Mouse (Mus musculus): ENCODE measurements around the gene Ppp1r21.

Gene Ppp1r21

DNA sequence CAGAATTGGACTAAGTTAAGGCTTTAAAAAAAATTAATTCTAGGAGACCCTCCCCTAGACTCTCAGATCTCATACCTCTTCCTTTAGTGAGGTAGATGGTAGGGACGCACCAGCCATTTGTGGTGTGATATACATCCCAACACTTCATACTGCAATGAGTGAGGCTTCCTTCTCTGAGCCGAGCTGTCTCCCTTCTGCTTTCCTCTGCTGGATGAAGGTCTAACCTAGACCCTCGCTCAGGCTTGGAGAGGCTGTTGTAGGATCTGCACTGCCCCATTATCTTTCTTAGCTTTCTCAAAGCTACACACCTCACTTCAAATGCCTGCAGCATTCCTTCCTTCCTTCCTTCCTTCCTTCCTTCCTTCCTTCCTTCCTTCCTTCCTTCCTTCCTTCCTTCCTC is 83.8 kb downstream of the Ppp1r21 start:
- no peak for DNase-seq (ENCODE audit: low spot score in 2 of 2)

DNA sequence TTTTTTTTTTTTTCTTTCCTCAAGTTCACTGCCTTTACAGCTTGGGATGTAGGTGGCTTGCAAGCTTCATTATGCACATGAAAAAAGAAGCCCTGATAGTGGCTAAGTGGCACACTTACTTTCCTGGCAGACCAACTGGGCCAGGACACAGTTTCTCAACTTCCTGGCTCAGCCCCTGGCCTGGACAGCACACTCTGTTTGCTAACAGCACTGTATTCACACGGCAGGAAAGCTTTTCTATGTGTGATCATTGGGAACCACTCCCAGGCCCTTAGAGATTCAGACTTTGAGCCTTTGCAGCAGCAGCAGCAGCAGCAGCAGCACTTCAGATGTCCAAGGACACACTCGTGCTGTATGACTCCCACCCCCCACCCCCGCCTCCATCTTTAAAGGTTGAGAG is 84.3 kb downstream of the Ppp1r21 start:
- DNase-seq (ENCODE audit: low spot score in 2 of 2): no peak

DNA sequence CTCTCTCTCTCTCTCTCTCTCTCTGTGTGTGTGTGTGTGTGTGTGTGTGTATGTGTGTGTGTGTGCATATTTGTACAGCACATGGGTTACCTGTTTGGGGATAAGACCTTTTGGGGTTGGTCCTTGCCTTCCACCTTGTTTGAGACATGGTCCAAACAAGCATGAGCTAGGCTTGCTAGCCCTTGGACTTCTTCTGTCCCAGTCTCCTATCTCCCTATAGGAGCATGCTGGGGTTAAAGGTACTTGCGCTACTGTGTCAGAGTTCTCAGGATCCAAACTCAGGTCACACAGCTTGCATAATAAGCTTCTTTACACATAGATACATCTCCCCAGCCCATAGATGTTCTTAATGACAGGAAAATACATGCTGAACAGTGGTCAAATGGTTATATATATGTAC is 84.8 kb downstream of the Ppp1r21 start:
- no peak for DNase-seq (ENCODE audit: low spot score in 2 of 2)

DNA sequence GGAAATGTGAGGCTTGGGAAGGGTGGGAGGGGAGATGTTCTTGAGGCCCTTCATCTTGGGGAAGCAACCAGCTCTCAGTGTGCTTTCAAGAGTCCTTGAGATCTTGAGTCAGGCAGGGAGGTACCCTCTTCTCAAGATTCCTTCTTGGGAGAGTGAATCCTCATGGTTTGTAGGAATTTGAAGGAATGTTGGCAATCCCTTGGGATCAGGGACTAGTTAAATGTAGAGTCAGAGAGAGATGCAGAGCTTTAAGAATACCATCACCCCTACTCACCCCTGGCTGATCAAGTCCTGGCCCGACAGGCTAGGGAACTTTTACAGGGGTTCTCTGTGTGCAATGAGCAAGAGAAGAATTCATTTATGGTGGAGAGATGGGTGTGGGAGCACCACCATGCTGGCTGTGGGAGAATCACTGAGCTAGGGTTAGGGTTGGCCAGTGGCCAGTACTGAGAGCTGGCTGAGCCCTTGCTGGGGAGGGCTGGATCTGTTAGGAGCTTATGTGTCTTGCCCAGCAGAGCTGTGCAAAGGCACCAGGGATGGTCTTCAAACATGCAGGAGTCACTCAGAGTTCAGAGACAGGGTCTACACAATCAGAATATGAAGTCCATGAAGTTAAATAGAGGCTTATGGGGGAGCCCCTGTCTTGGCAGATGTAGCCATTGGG is 85.7 kb downstream of the Ppp1r21 start:
- DNase-seq (ENCODE audit: low spot score in 2 of 2): no peak

DNA sequence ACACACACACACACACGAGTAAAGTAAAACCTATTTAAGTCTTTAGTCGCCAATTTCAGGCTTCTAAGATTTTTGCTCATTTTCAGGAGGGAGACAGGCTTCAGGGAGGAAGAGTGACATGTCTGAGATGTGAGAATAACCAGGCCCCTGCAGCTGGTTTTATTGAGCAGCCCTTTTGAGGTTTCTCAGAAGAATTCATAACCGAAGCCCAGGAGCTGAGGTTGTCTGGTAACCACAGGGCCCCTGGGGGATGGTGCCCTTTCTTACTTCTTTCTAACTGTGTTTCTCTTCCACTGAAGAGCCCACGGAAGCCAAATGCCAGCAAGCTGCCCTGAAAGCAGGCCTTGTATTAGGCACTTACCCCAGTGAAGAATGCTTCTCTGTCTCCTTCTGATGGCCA is 91.0 kb downstream of the Ppp1r21 start:
- peak in 1 of 2 experiments; percentile 25 for DNase-seq (ENCODE audit: low spot score in 2 of 2)

DNA sequence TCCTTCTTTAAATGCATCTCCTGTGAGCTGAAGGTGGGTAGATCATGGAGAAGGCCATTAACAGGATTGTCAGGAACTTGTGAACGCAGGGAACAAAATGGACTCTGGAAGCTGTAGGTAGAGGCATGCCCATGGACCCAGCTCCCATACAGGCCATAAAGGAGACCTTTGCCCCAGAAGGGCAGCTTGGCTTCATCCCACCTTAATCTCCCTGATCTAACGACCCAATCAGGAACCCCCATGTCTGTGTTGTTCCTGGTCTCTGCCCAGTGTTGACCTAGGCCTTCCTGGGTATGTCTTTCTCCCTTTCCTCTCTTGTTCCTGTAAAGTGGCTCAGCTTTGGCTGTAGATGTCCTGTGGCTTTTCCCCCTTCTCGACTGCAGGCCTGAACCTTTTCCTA is 91.5 kb downstream of the Ppp1r21 start:
- DNase-seq (ENCODE audit: low spot score in 2 of 2): no peak

DNA sequence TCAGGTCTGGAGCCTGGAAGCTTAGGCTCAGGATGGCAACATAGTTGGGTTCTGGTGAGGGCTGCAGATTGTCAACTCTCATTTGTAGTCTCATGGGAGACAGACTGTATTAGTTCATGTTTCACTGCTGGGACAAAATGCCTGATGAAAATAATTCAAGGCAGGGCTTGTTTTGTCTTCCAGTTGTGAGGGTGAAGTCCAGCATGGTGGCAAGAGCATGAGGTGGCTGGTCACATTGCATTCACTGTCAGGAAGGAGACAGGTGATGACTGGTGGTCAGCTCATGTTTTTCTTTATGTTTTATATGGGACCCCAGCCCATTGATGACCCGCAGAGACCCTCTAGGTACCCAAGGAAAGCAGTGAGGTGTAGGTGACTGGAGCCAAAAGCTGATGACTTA is 92.8 kb downstream of the Ppp1r21 start:
- no peak for DNase-seq (ENCODE audit: low spot score in 2 of 2)

DNA sequence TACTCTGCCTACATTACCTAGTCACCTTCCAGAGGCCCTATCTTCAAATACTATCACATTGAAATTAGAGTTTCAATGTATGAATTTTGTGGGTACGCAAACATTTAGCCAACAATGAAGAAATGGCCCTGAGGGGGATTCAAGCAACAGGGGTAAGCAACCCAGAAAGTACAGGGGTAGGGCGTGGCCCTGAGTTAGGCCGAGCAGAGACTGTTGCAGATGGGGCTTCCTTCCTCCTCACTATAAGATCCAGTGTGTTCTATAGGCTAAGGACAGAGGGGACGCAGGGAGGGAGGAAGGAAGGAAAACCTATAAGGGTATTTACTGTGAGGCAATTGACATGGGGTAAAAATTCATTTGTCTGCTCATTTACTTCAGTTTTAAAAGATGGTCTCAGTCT is 94.5 kb downstream of the Ppp1r21 start:
- no peak for DNase-seq (ENCODE audit: low spot score in 2 of 2)

DNA sequence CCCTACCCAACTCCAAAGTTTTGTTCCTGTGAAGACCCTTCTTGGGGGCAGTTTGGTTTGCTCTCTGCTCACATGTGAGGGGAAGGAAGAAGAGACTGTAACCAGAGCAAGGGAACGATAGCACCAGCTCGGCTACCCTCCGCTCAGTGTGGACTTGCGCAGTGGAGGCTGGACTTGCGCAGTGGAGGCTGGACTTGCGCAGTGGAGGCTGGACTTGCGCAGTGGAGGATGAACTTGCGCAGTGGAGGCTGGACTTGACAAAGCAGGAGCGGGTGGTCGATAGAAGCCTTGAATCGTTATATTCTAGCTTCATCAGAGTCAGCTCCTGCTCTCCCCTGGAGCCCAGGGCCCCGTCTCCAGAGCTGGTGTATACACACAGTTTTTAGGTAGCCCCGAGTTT is 95.4 kb downstream of the Ppp1r21 start:
- DNase-seq (ENCODE audit: low spot score in 2 of 2): no peak

DNA sequence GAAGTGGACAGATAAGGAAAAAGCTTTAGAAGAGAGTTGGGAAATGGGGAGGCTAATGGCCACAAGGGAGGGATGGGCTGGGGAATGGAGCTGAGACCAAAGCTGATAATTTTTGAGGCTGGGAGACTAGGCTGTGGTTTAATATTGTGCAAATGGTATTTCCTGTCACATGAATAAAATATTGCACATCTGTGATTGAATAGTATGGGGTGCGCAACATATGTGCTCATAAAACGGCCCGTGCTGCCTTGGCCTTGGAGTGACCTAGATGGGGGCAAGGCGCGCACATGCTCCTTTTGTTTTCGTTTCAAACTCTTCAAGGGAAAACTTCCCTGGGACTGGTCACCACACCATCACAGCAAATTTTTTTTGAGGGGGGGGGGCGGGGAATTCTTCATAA is 96.0 kb downstream of the Ppp1r21 start:
- DNase-seq (ENCODE audit: low spot score in 2 of 2): no peak

DNA sequence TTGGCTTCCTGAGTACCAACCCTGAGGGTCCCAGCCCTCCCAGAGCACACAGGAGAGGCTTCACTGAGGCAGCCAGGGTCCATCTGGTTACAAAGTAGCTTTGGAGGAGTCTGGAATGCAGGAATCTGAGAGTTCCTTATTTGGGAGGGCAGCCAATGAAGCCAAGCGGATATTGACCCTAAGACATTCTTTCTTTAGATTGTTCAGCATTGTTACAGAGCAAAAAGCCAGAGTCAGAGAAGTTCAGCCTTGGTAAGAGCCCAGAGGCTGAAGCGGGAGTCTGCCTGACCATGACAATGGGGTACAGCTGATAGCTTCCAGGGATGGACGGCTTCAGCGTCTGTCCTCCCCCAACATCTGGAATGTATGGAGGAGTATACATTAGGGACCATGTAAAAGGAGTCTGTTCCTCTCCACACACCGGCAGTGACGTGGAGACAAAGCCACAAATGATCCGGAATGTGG is 96.5 kb downstream of the Ppp1r21 start:
- no peak for DNase-seq (ENCODE audit: low spot score in 2 of 2)

DNA sequence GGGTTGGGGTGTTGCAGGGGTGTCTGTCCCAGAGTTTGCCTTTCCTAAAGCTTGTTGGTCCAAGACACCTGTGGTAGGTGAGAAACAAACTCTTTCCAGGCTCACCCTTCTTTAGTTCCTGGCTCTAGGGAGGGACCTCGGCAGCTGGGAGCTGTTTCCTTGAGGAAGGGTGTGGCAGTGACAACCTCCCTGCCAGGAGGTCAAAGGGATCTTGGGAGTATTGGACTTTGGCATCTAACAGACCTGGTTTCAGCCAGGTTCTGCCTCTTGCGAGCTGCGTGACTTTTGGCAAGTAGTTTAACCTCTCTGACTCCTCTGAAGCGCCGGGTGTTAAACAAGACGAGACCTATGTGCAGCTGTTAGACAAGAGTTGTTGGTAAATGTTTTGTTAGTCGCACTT is 97.2 kb downstream of the Ppp1r21 start:
- no peak for DNase-seq (ENCODE audit: low spot score in 2 of 2)

DNA sequence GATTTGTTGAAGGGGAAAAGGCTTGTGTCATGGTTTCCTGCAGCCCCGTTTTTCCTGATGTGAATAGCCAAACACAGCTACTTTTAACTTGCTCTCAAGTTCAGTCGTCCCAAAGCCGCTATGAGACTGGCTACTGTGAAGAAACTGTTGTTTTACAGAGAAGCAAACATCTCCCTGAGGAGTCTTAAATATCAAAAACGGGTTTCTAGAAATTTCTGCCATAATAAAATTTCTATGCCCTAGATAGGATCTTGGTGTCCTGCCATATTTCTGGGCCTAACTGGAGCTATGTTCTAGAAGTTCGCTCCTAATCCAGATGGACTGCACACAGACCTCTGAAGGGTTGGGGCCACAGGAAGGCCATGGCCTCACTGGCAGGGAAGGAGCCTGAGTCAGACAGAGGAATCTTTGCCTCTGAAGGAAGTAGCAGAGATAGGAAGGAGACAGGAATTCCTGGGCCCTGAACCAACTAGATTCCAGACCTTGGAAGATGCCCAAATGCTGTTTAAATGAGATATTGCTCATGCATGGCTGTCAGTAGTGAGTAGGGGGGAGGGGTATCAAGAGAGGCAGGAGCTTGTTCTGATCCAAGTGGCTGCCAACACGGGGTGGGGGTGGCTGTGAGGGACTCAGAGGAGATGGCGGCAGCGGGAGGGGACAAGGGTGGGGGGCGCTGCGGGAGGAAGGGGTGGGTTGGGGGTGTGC is 98.9 kb downstream of the Ppp1r21 start:
- no peak for DNase-seq (ENCODE audit: low spot score in 2 of 2)

DNA sequence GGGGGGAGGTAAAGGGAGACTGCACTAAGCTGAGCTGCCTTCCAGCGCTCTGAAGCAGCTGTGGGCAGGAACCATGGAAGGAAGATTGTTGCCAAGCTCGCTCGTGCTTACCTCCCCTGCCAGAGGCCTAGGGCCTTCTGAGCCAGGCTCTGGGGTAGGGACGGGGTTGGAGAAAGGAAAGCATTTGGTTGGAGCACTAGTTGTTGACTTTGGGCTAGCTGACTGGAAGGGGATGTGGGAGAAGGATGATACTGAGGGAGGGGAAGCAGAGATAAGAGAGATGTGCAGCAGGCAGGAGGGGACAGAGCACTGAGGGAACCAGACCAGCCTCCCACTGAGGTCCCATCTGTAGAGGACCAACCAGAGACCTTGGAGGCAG is 99.5 kb downstream of the Ppp1r21 start:
- no peak for DNase-seq (ENCODE audit: low spot score in 2 of 2)

DNA sequence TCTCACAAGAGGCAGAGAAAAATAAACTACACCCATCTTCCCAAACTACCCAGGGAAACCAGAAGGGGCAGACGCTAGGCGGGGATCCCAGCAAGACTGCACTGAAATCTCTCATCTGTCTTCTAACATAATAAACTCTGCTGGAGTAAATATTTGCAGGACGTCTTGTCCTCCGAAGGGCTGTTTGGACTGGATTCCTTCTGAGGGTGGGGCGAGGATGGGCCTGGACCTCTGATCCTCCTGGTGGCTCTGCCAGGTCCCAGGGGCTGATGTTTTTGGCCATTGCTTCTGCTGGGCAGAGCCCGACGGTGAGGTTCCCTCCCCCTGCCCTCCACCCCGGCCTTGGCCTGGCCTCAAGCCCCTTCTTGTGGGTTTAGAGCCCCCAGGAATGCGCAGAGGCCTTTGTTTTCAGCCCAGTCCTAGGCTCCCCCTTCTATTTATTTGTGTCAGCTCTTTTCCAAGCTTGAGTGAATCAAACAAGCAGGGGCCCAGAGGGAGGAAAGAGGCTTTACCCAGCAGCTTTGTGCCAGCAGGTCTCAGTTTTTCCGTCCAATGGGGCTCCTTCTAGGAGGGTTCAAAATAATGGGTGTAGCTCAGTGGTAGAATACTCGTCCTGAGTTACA is 100.1 kb downstream of the Ppp1r21 start:
- DNase-seq (ENCODE audit: low spot score in 2 of 2): no peak

DNA sequence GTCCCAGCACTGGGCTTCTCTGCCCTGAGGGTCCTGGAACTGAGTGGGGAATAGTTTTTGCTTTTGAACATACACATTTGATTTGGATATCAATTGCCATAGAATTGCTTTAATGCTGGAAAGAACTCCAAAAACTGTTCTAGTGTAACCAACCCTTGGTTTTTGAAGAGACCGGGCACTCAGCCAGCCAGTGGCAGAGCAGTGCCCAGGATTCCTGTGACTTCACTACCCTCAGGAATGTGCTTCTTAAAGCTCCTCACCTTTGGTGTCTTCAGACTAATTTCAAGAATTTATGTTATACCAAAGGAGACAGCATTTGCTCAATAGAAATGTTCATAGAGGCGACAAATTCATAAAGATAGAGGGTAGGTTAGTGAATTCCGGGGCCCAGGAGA is 100.6 kb downstream of the Ppp1r21 start:
- DNase-seq (ENCODE audit: low spot score in 2 of 2): no peak

DNA sequence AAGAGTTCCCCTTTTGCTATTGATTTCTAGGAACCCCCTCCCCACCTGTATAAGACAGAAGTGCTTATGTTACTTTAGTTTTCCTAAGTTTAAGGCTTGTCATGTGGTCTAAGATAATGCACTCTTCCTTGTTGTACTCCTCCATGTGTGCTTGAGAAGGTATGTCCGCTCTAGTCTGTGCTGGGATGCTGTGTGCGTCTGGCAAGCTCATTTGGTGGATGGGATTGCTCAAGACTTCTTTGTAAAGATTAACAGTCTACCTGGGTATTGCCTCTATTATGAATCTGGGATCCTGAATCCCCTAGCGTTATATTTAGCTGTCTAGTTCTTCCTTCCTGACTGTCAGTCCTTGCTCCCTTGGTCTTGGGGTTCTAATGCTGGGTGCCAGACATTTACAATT is 102.7 kb downstream of the Ppp1r21 start:
- no peak for DNase-seq (ENCODE audit: low spot score in 2 of 2)

DNA sequence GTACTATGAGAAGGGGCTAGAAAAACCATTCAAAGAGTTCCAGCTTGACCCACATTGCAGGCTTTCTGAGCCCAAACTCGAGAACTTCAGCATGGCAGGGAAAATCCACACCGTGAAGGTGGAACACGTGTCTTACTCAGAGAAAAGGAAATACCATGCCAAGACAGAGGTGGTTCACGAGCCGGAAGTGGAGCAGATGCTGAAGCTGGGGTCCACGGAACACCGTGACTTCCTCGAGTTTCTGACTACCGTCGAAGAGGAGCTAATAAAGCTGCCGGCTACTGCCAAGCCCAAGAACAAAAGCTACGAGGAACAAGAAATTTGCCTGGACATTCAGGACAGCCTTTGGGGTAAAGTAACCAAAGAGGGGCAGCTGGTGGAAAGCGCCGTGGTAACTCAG is 106.2 kb downstream of the Ppp1r21 start:
- no peak for DNase-seq (ENCODE audit: low spot score in 2 of 2)

DNA sequence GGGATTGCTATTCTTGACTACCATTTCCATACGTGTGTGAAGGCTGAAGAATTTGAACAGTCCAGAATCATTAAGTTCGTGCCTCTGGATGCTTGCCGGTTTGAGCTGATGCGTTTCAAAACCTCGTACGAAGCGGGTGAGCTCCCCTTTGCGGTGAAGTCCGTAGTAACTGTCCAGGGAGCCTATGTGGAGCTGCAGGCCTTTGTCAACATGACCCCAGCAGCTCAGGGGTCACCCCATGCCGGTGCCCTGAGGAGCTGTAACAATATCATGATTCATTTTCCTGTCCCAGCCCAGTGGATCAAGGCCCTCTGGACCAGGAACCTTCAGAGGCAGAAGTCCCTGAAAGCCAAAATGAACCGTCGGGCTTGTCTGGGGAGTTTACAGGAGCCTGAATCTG is 106.7 kb downstream of the Ppp1r21 start:
- DNase-seq (ENCODE audit: low spot score in 2 of 2): no peak
